8 mouse cellular contexts compared by ENCODE assay signal in the genomic region with DNA sequence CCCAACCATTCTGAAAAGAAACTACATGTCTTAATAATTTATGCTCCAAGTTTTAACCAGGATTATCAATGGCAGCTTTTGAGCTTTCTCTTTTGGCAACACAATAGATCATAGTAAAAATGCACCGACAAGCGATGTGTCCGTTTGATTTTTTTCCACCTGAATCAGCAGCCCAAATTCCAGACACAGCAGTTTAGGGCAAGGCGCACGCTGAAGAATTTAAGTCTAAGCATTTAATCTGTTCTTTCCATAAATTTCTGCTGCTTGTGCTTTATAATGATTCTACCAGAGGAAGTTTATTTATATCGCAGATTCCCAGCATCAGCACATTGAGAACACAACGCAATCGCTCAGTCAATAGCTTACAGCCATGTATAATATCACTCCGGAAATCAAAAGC.
A peak's percentile ranks its signal among the peaks of the same experiment; 100 is the strongest.
DNase-seq lines count a peak whose midpoint lies in the region; ATAC-seq lines count a peak whose summit lies in the region.

No protein-coding gene starts in this region.

- H3K9me3 ChIP-seq in kidney, embryonic 14.5 days (ENCODE audit: control insufficient read depth, low read length): no peaks in the 10 kb centered on the region
- no peaks in the 10 kb centered on the region for H3K9me3 ChIP-seq in embryonic facial prominence, embryonic 14.5 days (ENCODE audit: control insufficient read depth, low read length)
- no peaks in the 10 kb centered on the region for H3K9me3 ChIP-seq in intestine, embryonic 14.5 days (ENCODE audit: control insufficient read depth, low read length)
- no peaks in the 10 kb centered on the region for H3K9me3 ChIP-seq in midbrain, embryonic 14.5 days (ENCODE audit: control insufficient read depth, low read length)

- DNase-seq in kidney, postnatal 4 days: no peak
- DNase-seq in embryonic facial prominence, embryonic 14.5 days (ENCODE audit: low spot score): no peak
- DNase-seq in intestine, embryonic 14.5 days (ENCODE audit: low spot score): no peak
- no peak for DNase-seq in midbrain, embryonic 14.5 days
- no peak for DNase-seq in natural killer cell, adult 2 months (ENCODE audit: low spot score in 2 of 2)
- DNase-seq in thymus, postnatal 0 days (ENCODE audit: low spot score): no peak
- DNase-seq in frontal cortex, postnatal 25 days (ENCODE audit: low spot score in 2 of 2): no peak

- ATAC-seq in kidney, embryonic 14.5 days (ENCODE audit: low FRiP score, low TSS enrichment): 0 out of 2 replicates have a peak, but pooled peaks have one; percentile 16
- no peak for ATAC-seq in embryonic facial prominence, embryonic 14.5 days (ENCODE audit: low read depth)
- ATAC-seq in intestine, embryonic 14.5 days (replicated peaks; ENCODE audit: low FRiP score, low TSS enrichment, low read depth): peak; percentile 7; the same call in 1 of the 2 replicates
- ATAC-seq in midbrain, embryonic 14.5 days (ENCODE audit: low FRiP score, low TSS enrichment): no peak

- no peaks in the 10 kb centered on the region for H3K36me3 ChIP-seq in kidney, embryonic 14.5 days (ENCODE audit: control insufficient read depth, insufficient read depth, low read length)
- no peaks in the 10 kb centered on the region for H3K36me3 ChIP-seq in embryonic facial prominence, embryonic 14.5 days (ENCODE audit: control insufficient read depth, insufficient read depth, low read length)
- H3K36me3 ChIP-seq in intestine, embryonic 14.5 days (ENCODE audit: control insufficient read depth, insufficient read depth, low read length): no peaks in the 10 kb centered on the region
- no peaks in the 10 kb centered on the region for H3K36me3 ChIP-seq in midbrain, embryonic 14.5 days (ENCODE audit: control insufficient read depth, insufficient read depth, low read length)

- H3K27ac ChIP-seq in kidney, embryonic 14.5 days (ENCODE audit: low read depth, low read length): no peak overlapping the region
- H3K27ac ChIP-seq in embryonic facial prominence, embryonic 14.5 days (replicated peaks; ENCODE audit: low read depth, low read length): no peak overlapping the region
- peak overlapping the region; percentile 33; the same call in 1 of the 2 replicates for H3K27ac ChIP-seq in intestine, embryonic 14.5 days (ENCODE audit: low read depth)
- peak overlapping the region; percentile 41; the same call in 1 of the 2 replicates for H3K27ac ChIP-seq in midbrain, embryonic 14.5 days (replicated peaks; ENCODE audit: low read depth, low read length)

- no peaks in the 10 kb centered on the region for H3K27me3 ChIP-seq in kidney, embryonic 14.5 days (ENCODE audit: control insufficient read depth, insufficient read depth, low read length)
- H3K27me3 ChIP-seq in embryonic facial prominence, embryonic 14.5 days (replicated peaks; ENCODE audit: control insufficient read depth, insufficient read depth, low read length): no peaks in the 10 kb centered on the region
- no peaks in the 10 kb centered on the region for H3K27me3 ChIP-seq in intestine, embryonic 14.5 days (replicated peaks; ENCODE audit: control insufficient read depth, insufficient read depth, low read length)
- no peaks in the 10 kb centered on the region for H3K27me3 ChIP-seq in midbrain, embryonic 14.5 days (ENCODE audit: control insufficient read depth, insufficient read depth, low read length)

- H3K4me2 ChIP-seq in kidney, embryonic 14.5 days (replicated peaks; ENCODE audit: low read depth, low read length): peak overlapping the region; percentile 38
- H3K4me2 ChIP-seq in embryonic facial prominence, embryonic 14.5 days (ENCODE audit: low read depth, low read length): peak overlapping the region; percentile 40
- peak overlapping the region; percentile 51 for H3K4me2 ChIP-seq in intestine, embryonic 14.5 days (ENCODE audit: low read length)
- peak overlapping the region; percentile 46 for H3K4me2 ChIP-seq in midbrain, embryonic 14.5 days (ENCODE audit: low read length)

- H3K9ac ChIP-seq in kidney, embryonic 14.5 days (ENCODE audit: low read depth, low read length): no peak overlapping the region
- no peak overlapping the region for H3K9ac ChIP-seq in embryonic facial prominence, embryonic 14.5 days (ENCODE audit: low read depth, low read length)
- H3K9ac ChIP-seq in intestine, embryonic 14.5 days (ENCODE audit: low read length): no peak overlapping the region
- no peak overlapping the region for H3K9ac ChIP-seq in midbrain, embryonic 14.5 days (replicated peaks; ENCODE audit: low read length)

- peak overlapping the region; percentile 26; the same call in 1 of the 2 replicates for H3K4me3 ChIP-seq in kidney, embryonic 14.5 days (ENCODE audit: low read length)
- H3K4me3 ChIP-seq in embryonic facial prominence, embryonic 14.5 days (ENCODE audit: low read depth, low read length): 0 out of 2 replicates have a peak overlapping the region, but pooled peaks have one; percentile 17
- H3K4me3 ChIP-seq in intestine, embryonic 14.5 days (ENCODE audit: low read depth, low read length): peak overlapping the region; percentile 24; the same call in 1 of the 2 replicates
- peak overlapping the region; percentile 20 for H3K4me3 ChIP-seq in midbrain, embryonic 14.5 days (replicated peaks; ENCODE audit: low read depth, low read length)

- H3K4me1 ChIP-seq in kidney, embryonic 14.5 days (ENCODE audit: control insufficient read depth, insufficient read depth, low read length): peaks cover 11% of the 10 kb centered on the region; the same call in 1 of the 2 replicates
- peaks cover 4% of the 10 kb centered on the region for H3K4me1 ChIP-seq in embryonic facial prominence, embryonic 14.5 days (ENCODE audit: control insufficient read depth, insufficient read depth, low read length)
- peaks cover 11% of the 10 kb centered on the region; the same call in 1 of the 2 replicates for H3K4me1 ChIP-seq in intestine, embryonic 14.5 days (replicated peaks; ENCODE audit: control insufficient read depth, insufficient read depth, low read length)
- peaks cover 18% of the 10 kb centered on the region for H3K4me1 ChIP-seq in midbrain, embryonic 14.5 days (ENCODE audit: control insufficient read depth, insufficient read depth, low read length)

- WGBS in kidney, embryonic 14.5 days: 37% methylated on average over 9 of the region's 9 CpGs
- WGBS in embryonic facial prominence, embryonic 14.5 days: 42% methylated on average over 9 of the region's 9 CpGs
- WGBS in intestine, embryonic 14.5 days: 39% methylated on average over 9 of the region's 9 CpGs
- WGBS in midbrain, embryonic 14.5 days: 44% methylated on average over 9 of the region's 9 CpGs

Comparison
In these comparisons a context has a peak if more than half of its experiments do, and no peak if none do; other contexts are left out.
1. ATAC-seq: peak in kidney, embryonic 14.5 days (single experiment) and intestine, embryonic 14.5 days (single experiment); none in embryonic facial prominence, embryonic 14.5 days (single experiment) and midbrain, embryonic 14.5 days (single experiment).
2. H3K27ac ChIP-seq: peak in intestine, embryonic 14.5 days (single experiment) and midbrain, embryonic 14.5 days (single experiment); none in kidney, embryonic 14.5 days (single experiment) and embryonic facial prominence, embryonic 14.5 days (single experiment).
3. Peak in every context shown above with its lines, with median percentiles within 50 percentile points of each other: H3K4me2 ChIP-seq and H3K4me3 ChIP-seq.